Mouse (Mus musculus) neural tube, postnatal 0 days (tissue): ENCODE results near the gene Cyp26b1. TPM values are rescaled to one million over a fixed set of nuclear protein-coding genes. Genes with fewer than 3 reads are reported as not detected.

Source experiments
- polyA plus RNA-seq: library from polyadenylated mRNA; unstranded; fragments of >200 nt; fragmentation: Nextera tagmentation; extraction: Ambion mirVana; gene quantifications from 2 replicates; pipeline ENCODE4 v1.2.1, GENCODE M21; 2015

Cyp26b1 gene
- 5.4 and 7.7 TPM in 2 replicates for polyA plus RNA-seq

GRCm38 (mm10) chr6:84593693-84594092, at the start of gene Cyp26b1:
TSS of gene Cyp26b1 (minus strand) at chr6:84593908.

